9 mouse cellular contexts compared by ENCODE assay signal in genomic region chr9:119768585-119768984, GRCm38 (mm10). TPM values are rescaled to one million over a fixed set of nuclear protein-coding genes. Genes with fewer than 3 reads are reported as not detected.
DNase-seq lines count a peak whose midpoint lies in the region; ATAC-seq and TF ChIP-seq lines count a peak whose summit lies in the region.
"Had no signal": no experiment of that assay in that cellular context is flagged by ENCODE, and none has a peak within 500 bp of the region (broad histone marks: within the 10 kb centered on the region; RNA-seq: fewer than 3 reads in every experiment).

No protein-coding gene starts in this region.

- no peak for ATAC-seq in intestine, postnatal 0 days
- ATAC-seq in intestine, embryonic 16.5 days: no peak
- peak; percentile 43; the same call in 1 of the 2 replicates for ATAC-seq in megakaryocyte, adult 5-6 weeks (ENCODE audit: poor library complexity, severe bottlenecking)

- no peak overlapping the region for H3K27ac ChIP-seq in intestine, postnatal 0 days (ENCODE audit: low read depth, low read length)
- H3K27ac ChIP-seq in intestine, embryonic 16.5 days (ENCODE audit: low read length): no peak overlapping the region
- H3K27ac ChIP-seq: liver, embryonic 13.5 days had no signal

- no peaks in the 10 kb centered on the region for H3K9me3 ChIP-seq in intestine, postnatal 0 days (ENCODE audit: control insufficient read depth)
- H3K9me3 ChIP-seq in intestine, embryonic 16.5 days (ENCODE audit: control insufficient read depth, low read length): no peaks in the 10 kb centered on the region
- H3K9me3 ChIP-seq: liver, embryonic 13.5 days had no signal

- H3K4me2 ChIP-seq in intestine, postnatal 0 days (replicated peaks; ENCODE audit: low read depth): no peak overlapping the region
- H3K4me2 ChIP-seq in intestine, embryonic 16.5 days (ENCODE audit: low read depth, low read length): no peak overlapping the region
- H3K4me2 ChIP-seq: liver, embryonic 13.5 days had no signal

- no peaks in the 10 kb centered on the region for H3K36me3 ChIP-seq in intestine, postnatal 0 days (ENCODE audit: control insufficient read depth, insufficient read depth)
- H3K36me3 ChIP-seq in intestine, embryonic 16.5 days (ENCODE audit: control insufficient read depth, insufficient read depth, low read length): no peaks in the 10 kb centered on the region
- H3K36me3 ChIP-seq: liver, embryonic 13.5 days had no signal

- no peaks in the 10 kb centered on the region for H3K27me3 ChIP-seq in intestine, postnatal 0 days (replicated peaks; ENCODE audit: control insufficient read depth, insufficient read depth, low read length)
- H3K27me3 ChIP-seq in intestine, embryonic 16.5 days (replicated peaks; ENCODE audit: control insufficient read depth, insufficient read depth, low read length): no peaks in the 10 kb centered on the region
- H3K27me3 ChIP-seq: liver, embryonic 13.5 days had no signal

- no peak overlapping the region for H3K4me3 ChIP-seq in intestine, postnatal 0 days (ENCODE audit: low read depth, low read length)
- no peak overlapping the region for H3K4me3 ChIP-seq in intestine, embryonic 16.5 days (ENCODE audit: low read length)
- H3K4me3 ChIP-seq: liver, embryonic 13.5 days had no signal

- 32% methylated on average over 7 of the region's 7 CpGs for WGBS in intestine, postnatal 0 days
- WGBS in intestine, embryonic 16.5 days: 37% methylated on average over 7 of the region's 7 CpGs

- H3K9ac ChIP-seq in intestine, postnatal 0 days (ENCODE audit: low read depth, low read length): no peak overlapping the region
- H3K9ac ChIP-seq in intestine, embryonic 16.5 days (ENCODE audit: low read depth, low read length): no peak overlapping the region
- H3K9ac ChIP-seq: liver, embryonic 13.5 days had no signal

- H3K4me1 ChIP-seq in intestine, postnatal 0 days (replicated peaks; ENCODE audit: control insufficient read depth, insufficient read depth, low read length): no peaks in the 10 kb centered on the region
- H3K4me1 ChIP-seq in intestine, embryonic 16.5 days (ENCODE audit: control insufficient read depth, insufficient read depth, low read length): no peaks in the 10 kb centered on the region
- H3K4me1 ChIP-seq: liver, embryonic 13.5 days had no signal

- peak; percentile 61 for TF ChIP-seq CTCF in intestine, postnatal 0 days (IDR thresholded peaks at IDR 0.05; ENCODE audit: low read depth)

- peak; percentile 57 for DNase-seq in CD4-positive helper T cell, adult 2 months (ENCODE audit: low read depth, low spot score)
- peak; percentile 26 for DNase-seq in MEL-GATA-1-ER (ENCODE audit: extremely low read depth, low read depth)
- DNase-seq in embryo, embryonic 11.5 days (ENCODE audit: low read depth, low spot score): peak; percentile 9
- no peak for DNase-seq in c-Kit-positive CD71-positive TER-119-positive erythroid progenitor cells, embryonic 14.5 days (ENCODE audit: low spot score)
- DNase-seq in layer of hippocampus, postnatal 36 days: no peak
- DNase-seq: liver, embryonic 13.5 days had no signal

RNA-seq across cellular contexts. Expression of gene Scn10a, which starts 49.5 kb away (rescaled TPM):
- polyA plus RNA-seq in intestine, postnatal 0 days (2015; fragmentation: Nextera tagmentation; extraction: Ambion mirVana): 0.04 TPM in 1 of 2 replicates, not detected in the other
- 0.02 TPM in 1 of 2 replicates, not detected in the other for polyA plus RNA-seq in intestine, embryonic 16.5 days (2015; fragmentation: Nextera tagmentation; extraction: Ambion mirVana)
- total RNA-seq in megakaryocyte, adult 5-6 weeks (2015): not detected in 2 replicates
- total RNA-seq in megakaryocyte, adult 5-6 weeks (2017): not detected in 2 replicates
- total RNA-seq in layer of hippocampus, postnatal 36 days (2021): not detected

RNA-seq across cellular contexts. Expression of gene Scn11a, which starts 56.7 kb away (rescaled TPM):
- 0.20 and 0.25 TPM in 2 replicates for polyA plus RNA-seq in intestine, postnatal 0 days (2015; fragmentation: Nextera tagmentation; extraction: Ambion mirVana)
- 0.04 TPM in 1 of 2 replicates, not detected in the other for polyA plus RNA-seq in intestine, embryonic 16.5 days (2015; fragmentation: Nextera tagmentation; extraction: Ambion mirVana)
- not detected in 2 replicates for total RNA-seq in megakaryocyte, adult 5-6 weeks (2015)
- not detected in 2 replicates for total RNA-seq in megakaryocyte, adult 5-6 weeks (2017)
- not detected for total RNA-seq in layer of hippocampus, postnatal 36 days (2021)
- polyA plus RNA-seq: liver, embryonic 13.5 days had no signal

Comparison
In these comparisons a context has a peak if more than half of its experiments do, and no peak if none do; other contexts are left out.
1. DNase-seq: peak in CD4-positive helper T cell, adult 2 months (single experiment), MEL-GATA-1-ER (single experiment) and embryo, embryonic 11.5 days (single experiment); none in c-Kit-positive CD71-positive TER-119-positive erythroid progenitor cells, embryonic 14.5 days (single experiment) and layer of hippocampus, postnatal 36 days (0 of 2).